Mouse (Mus musculus) limb, embryonic 13.5 days (tissue): ENCODE measurements around the gene Def6. TPM values are rescaled to one million over a fixed set of nuclear protein-coding genes. Genes with fewer than 3 reads are reported as not detected.

Experiments
- ATAC-seq: fragments of 200-750 bp; cut with Nextera tagmentation; 2 replicates; pipeline ENCODE4 v1.8.0; 2017; ENCODE audit warnings: low read depth, moderate number of reproducible peaks, moderate TSS enrichment; ENCODE audit not compliant: low FRiP score
- H3K27ac ChIP-seq: fragments of 300-500 bp; sonication (generic); 2 replicates; pipeline ENCODE4 v1.5.1; 2015; ENCODE audit warnings: inconsistent platforms, mild to moderate bottlenecking, moderate library complexity
- H3K27me3 ChIP-seq: fragments of 300-500 bp; sonication (generic); 2 replicates; pipeline ENCODE4 v1.6.1; 2015; ENCODE audit warnings: mild to moderate bottlenecking, inconsistent platforms
- H3K36me3 ChIP-seq: fragments of 300-500 bp; sonication (generic); 2 replicates; pipeline ENCODE4 v1.6.1; 2015; ENCODE audit warnings: inconsistent platforms, mild to moderate bottlenecking, moderate library complexity
- H3K4me1 ChIP-seq: fragments of 300-500 bp; sonication (generic); 2 replicates; pipeline ENCODE4 v1.6.1; 2015; ENCODE audit warnings: inconsistent platforms
- H3K4me2 ChIP-seq: fragments of 300-500 bp; sonication (generic); replicated peaks from 2 replicates; pipeline ENCODE4 v1.6.1; 2015; ENCODE audit warnings: inconsistent platforms, mild to moderate bottlenecking, moderate library complexity
- H3K4me3 ChIP-seq: fragments of 300-500 bp; sonication (generic); 2 replicates; pipeline ENCODE4 v1.5.1; 2015; ENCODE audit warnings: moderate library complexity, mild to moderate bottlenecking, inconsistent platforms
- H3K9ac ChIP-seq: fragments of 300-500 bp; sonication (generic); 2 replicates; pipeline ENCODE4 v1.6.1; 2015; ENCODE audit warnings: mild to moderate bottlenecking, inconsistent platforms
- H3K9me3 ChIP-seq: fragments of 300-500 bp; sonication (generic); 2 replicates; pipeline ENCODE4 v1.6.1; 2016; ENCODE audit warnings: inconsistent platforms
- WGBS: fragments of 180-500 bp; shearing (Covaris S2); methylation state at CpG from one replicate; pipeline ENCODE4 v1.1.7; 2015; 5-methylcytosine and 5-hydroxymethylcytosine counted together
- polyA plus RNA-seq: library from polyadenylated mRNA; unstranded; fragments of >200 nt; fragmentation: Nextera tagmentation; extraction: Ambion mirVana; gene quantifications from 2 replicates; pipeline ENCODE4 v1.2.1, GENCODE M21; 2015

Gene Def6
- polyA plus RNA-seq, 1 experiment from 2014 or later = 10.8 TPM

GRCm38 (mm10) chr17:28184971-28185638 is 22.5 kb upstream of the Def6 start:
- WGBS = 76% methylated on average over 7 of the region's 7 CpGs
- H3K4me3 ChIP-seq = no peak overlapping the region
- 0 out of 2 replicates have a peak overlapping the region, but pooled peaks have one; percentile 8 for H3K9ac ChIP-seq
- H3K4me2 ChIP-seq = no peak overlapping the region
- H3K27me3 ChIP-seq = no peaks in the 10 kb centered on the region
- peaks cover 15% of the 10 kb centered on the region for H3K36me3 ChIP-seq
- no peak overlapping the region; the same call in 1 of the 2 replicates for H3K27ac ChIP-seq
- peaks cover 25% of the 10 kb centered on the region for H3K4me1 ChIP-seq
- no peak for ATAC-seq
- no peaks in the 10 kb centered on the region for H3K9me3 ChIP-seq

- ATAC-seq = no peak
- 90% methylated on average over 5 of the region's 5 CpGs for WGBS
- peaks cover 43% of the 10 kb centered on the region for H3K36me3 ChIP-seq
These were observed 19.3 kb upstream of the Def6 start for GRCm38 (mm10) chr17:28188313-28188712.

GRCm38 (mm10) chr17:28192754-28193153 is 14.8 kb upstream of the Def6 start:
- ATAC-seq = no peak
- H3K36me3 ChIP-seq = peaks cover 75% of the 10 kb centered on the region
- H3K27ac ChIP-seq = no peak overlapping the region
- 79% methylated on average over 1 of the region's 1 CpGs for WGBS
- no peak overlapping the region for H3K4me3 ChIP-seq
- no peak overlapping the region for H3K9ac ChIP-seq
- H3K27me3 ChIP-seq = no peaks in the 10 kb centered on the region
- no peaks in the 10 kb centered on the region for H3K4me1 ChIP-seq
- no peaks in the 10 kb centered on the region for H3K9me3 ChIP-seq
- H3K4me2 ChIP-seq = no peak overlapping the region

More at GRCm38 (mm10) chr17:28188313-28188712, 19.3 kb upstream of the Def6 start:
- H3K4me2 ChIP-seq = no peak overlapping the region
- no peak overlapping the region for H3K9ac ChIP-seq
- H3K4me3 ChIP-seq = no peak overlapping the region
- no peak overlapping the region for H3K27ac ChIP-seq
- peaks cover 5% of the 10 kb centered on the region; the same call in 1 of the 2 replicates for H3K4me1 ChIP-seq
- no peaks in the 10 kb centered on the region for H3K27me3 ChIP-seq
- H3K9me3 ChIP-seq = no peaks in the 10 kb centered on the region

- Histone ChIP-seq H3K27me3 (no peaks in the 10 kb centered on the region), H3K4me3 (no peak overlapping the region), H3K36me3 (peaks cover 83% of the 10 kb centered on the region), H3K9ac (no peak overlapping the region), H3K27ac (no peak overlapping the region), H3K9me3 (no peaks in the 10 kb centered on the region), H3K4me2 (no peak overlapping the region), H3K4me1 (no peaks in the 10 kb centered on the region)
- no peak for ATAC-seq
- WGBS = 89% methylated on average over 3 of the region's 3 CpGs
These were observed 14.0 kb upstream of the Def6 start for GRCm38 (mm10) chr17:28193559-28193958.

- Histone ChIP-seq H3K27me3 (no peaks in the 10 kb centered on the region), H3K4me1 (no peaks in the 10 kb centered on the region), H3K27ac (no peak overlapping the region), H3K4me3 (no peak overlapping the region), H3K36me3 (peaks cover 88% of the 10 kb centered on the region), H3K9me3 (no peaks in the 10 kb centered on the region), H3K4me2 (no peak overlapping the region), H3K9ac (no peak overlapping the region)
- WGBS = 95% methylated on average over 10 of the region's 10 CpGs
- no peak for ATAC-seq
These were observed 12.5 kb upstream of the Def6 start for GRCm38 (mm10) chr17:28195033-28195432.

- Histone ChIP-seq H3K36me3 (peaks cover 90% of the 10 kb centered on the region), H3K4me2 (no peak overlapping the region), H3K9ac (no peak overlapping the region), H3K27me3 (no peaks in the 10 kb centered on the region), H3K4me3 (no peak overlapping the region), H3K4me1 (no peaks in the 10 kb centered on the region), H3K27ac (no peak overlapping the region), H3K9me3 (no peaks in the 10 kb centered on the region)
- ATAC-seq = no peak
- 69% methylated on average over 18 of the region's 18 CpGs for WGBS
These were observed 9.9 kb upstream of the Def6 start for GRCm38 (mm10) chr17:28197646-28198045.

- Histone ChIP-seq H3K4me1 (peaks cover 4% of the 10 kb centered on the region), H3K9ac (no peak overlapping the region), H3K9me3 (no peaks in the 10 kb centered on the region), H3K4me3 (no peak overlapping the region), H3K36me3 (peaks cover 76% of the 10 kb centered on the region), H3K27me3 (no peaks in the 10 kb centered on the region), H3K27ac (no peak overlapping the region), H3K4me2 (no peak overlapping the region)
- WGBS = 81% methylated on average over 14 of the region's 14 CpGs
- no peak for ATAC-seq
These were observed 5.6 kb upstream of the Def6 start for GRCm38 (mm10) chr17:28201982-28202381.

- no peak for ATAC-seq
- H3K27ac ChIP-seq = no peak overlapping the region
These were observed 3.4 kb upstream of the Def6 start for GRCm38 (mm10) chr17:28204052-28204720.

GRCm38 (mm10) chr17:28205443-28205842 is 2.1 kb upstream of the Def6 start:
- H3K4me1 ChIP-seq = peaks cover 29% of the 10 kb centered on the region

More at GRCm38 (mm10) chr17:28204052-28204720, 3.4 kb upstream of the Def6 start:
- 38% methylated on average over 14 of the region's 14 CpGs for WGBS
- Histone ChIP-seq H3K27me3 (no peaks in the 10 kb centered on the region), H3K4me2 (no peak overlapping the region), H3K9me3 (no peaks in the 10 kb centered on the region), H3K36me3 (peaks cover 57% of the 10 kb centered on the region), H3K4me3 (no peak overlapping the region), H3K9ac (no peak overlapping the region), H3K4me1 (peaks cover 22% of the 10 kb centered on the region)

GRCm38 (mm10) chr17:28207092-28207491 is 486 bp upstream of the Def6 start:
- Histone ChIP-seq H3K9me3 (no peaks in the 10 kb centered on the region), H3K4me3 (peak overlapping the region; percentile 46), H3K4me2 (peak overlapping the region; percentile 75), H3K27me3 (no peaks in the 10 kb centered on the region), H3K9ac (peak overlapping the region; percentile 72), H3K36me3 (peaks cover 29% of the 10 kb centered on the region), H3K27ac (peak overlapping the region; percentile 87), H3K4me1 (peaks cover 29% of the 10 kb centered on the region)
- no peak for ATAC-seq
- WGBS = 64% methylated on average over 8 of the region's 8 CpGs

More at GRCm38 (mm10) chr17:28205443-28205842, 2.1 kb upstream of the Def6 start:
- Histone ChIP-seq H3K27ac (no peak overlapping the region), H3K4me3 (no peak overlapping the region), H3K27me3 (no peaks in the 10 kb centered on the region), H3K36me3 (peaks cover 46% of the 10 kb centered on the region), H3K9me3 (no peaks in the 10 kb centered on the region), H3K4me2 (no peak overlapping the region), H3K9ac (no peak overlapping the region)
- ATAC-seq = no peak
- WGBS = 86% methylated on average over 8 of the region's 8 CpGs

- ATAC-seq = no peak
- peaks cover 17% of the 10 kb centered on the region for H3K36me3 ChIP-seq
- H3K27ac ChIP-seq = peak overlapping the region; percentile 87
- H3K4me2 ChIP-seq = peak overlapping the region; percentile 75
- peaks cover 29% of the 10 kb centered on the region for H3K4me1 ChIP-seq
- H3K9me3 ChIP-seq = no peaks in the 10 kb centered on the region
- H3K9ac ChIP-seq = peak overlapping the region; percentile 72
- WGBS = 69% methylated on average over 8 of the region's 8 CpGs
- peak overlapping the region; percentile 46 for H3K4me3 ChIP-seq
- H3K27me3 ChIP-seq = no peaks in the 10 kb centered on the region
These were observed 685 bp downstream of the Def6 start for GRCm38 (mm10) chr17:28208314-28208612.

- Histone ChIP-seq H3K36me3 (peaks cover 15% of the 10 kb centered on the region), H3K27ac (no peak overlapping the region), H3K9ac (no peak overlapping the region), H3K27me3 (no peaks in the 10 kb centered on the region), H3K4me1 (peaks cover 29% of the 10 kb centered on the region), H3K9me3 (no peaks in the 10 kb centered on the region), H3K4me3 (no peak overlapping the region), H3K4me2 (no peak overlapping the region)
- no peak for ATAC-seq
- 71% methylated on average over 4 of the region's 4 CpGs for WGBS
These were observed 2.0 kb downstream of the Def6 start for GRCm38 (mm10) chr17:28209457-28210110.
